Mouse (Mus musculus): ENCODE measurements around the gene Zfp710. TPM values are rescaled to one million over a fixed set of nuclear protein-coding genes. Genes with fewer than 3 reads are reported as not detected.

Gene Zfp710
- total RNA-seq, 2 experiments from 2014 or later, result 18.7 to 26.9 TPM

Other genes with a start within 250 kb of the Zfp710 start
- not detected for gene Mesp1, start 231.0 kb upstream of the Zfp710 start, total RNA-seq (2021)
- gene Mesp2, start 214.1 kb upstream of the Zfp710 start, total RNA-seq (2021), result under 1 TPM; 0.39 to 0.79 TPM
- gene Anpep, start 163.8 kb upstream of the Zfp710 start, total RNA-seq (2021), result 10 to 100 TPM; 33.0 to 41.3 TPM
- 10 to 100 TPM; 23.4 to 26.2 TPM for gene Ap3s2, start 104.2 kb upstream of the Zfp710 start, total RNA-seq (2021)
- 10 to 100 TPM; 16.3 to 22.7 TPM for gene Arpin, start 89.5 kb upstream of the Zfp710 start, total RNA-seq (2021)
- 100 to 1,000 TPM; 386 to 496 TPM for gene Idh2, start 90.6 kb downstream of the Zfp710 start, total RNA-seq (2021)
- 10 to 100 TPM; 39.0 to 44.3 TPM for gene Sema4b, start 162.0 kb downstream of the Zfp710 start, total RNA-seq (2021)
- gene Cib1, start 208.0 kb downstream of the Zfp710 start, total RNA-seq (2021), result 10 to 100 TPM; 50.6 to 54.9 TPM
- 1 to 10 TPM; 3.0 to 3.9 TPM for gene Gdpgp1, start 208.1 kb downstream of the Zfp710 start, total RNA-seq (2021)
- gene Ttll13, start 221.6 kb downstream of the Zfp710 start, total RNA-seq (2021), result 1 to 10 TPM; 1.1 to 1.8 TPM
- 10 to 100 TPM; 38.7 to 47.4 TPM for gene Ngrn, start 236.4 kb downstream of the Zfp710 start, total RNA-seq (2021)
- 10 to 100 TPM; 14.5 to 18.3 TPM for gene Vps33b, start 244.8 kb downstream of the Zfp710 start, total RNA-seq (2021)